Mouse (Mus musculus) urinary bladder, postnatal 25 days (tissue): ENCODE measurements around the gene Tubb4b.

ENCODE experiments used
- DNase-seq: peaks from one replicate; pipeline ENCODE4 v3.0.0; 2022; ENCODE audit warnings: low spot score

Gene Tubb4b

DNA sequence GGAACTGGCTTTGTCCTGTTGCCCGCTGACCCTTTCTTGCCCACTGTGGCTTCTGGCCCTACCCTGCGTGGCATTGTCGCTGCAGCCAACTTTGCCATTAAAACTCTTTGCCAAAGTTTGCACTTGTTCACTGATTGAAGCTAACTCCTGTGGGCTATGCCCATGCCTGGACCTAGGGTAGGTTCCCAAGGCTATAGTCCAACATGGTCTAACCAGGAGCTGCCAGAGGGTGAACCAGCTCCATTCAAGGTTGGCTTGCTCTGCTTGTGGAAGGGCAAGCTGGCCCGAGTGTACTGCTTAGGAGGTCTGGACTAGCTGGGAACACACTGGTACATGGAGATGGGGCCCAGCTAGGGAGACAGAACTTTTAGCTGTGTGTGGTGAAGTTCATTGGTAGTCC, 19.6 kb upstream of the Tubb4b start:
- no peak for DNase-seq

DNA sequence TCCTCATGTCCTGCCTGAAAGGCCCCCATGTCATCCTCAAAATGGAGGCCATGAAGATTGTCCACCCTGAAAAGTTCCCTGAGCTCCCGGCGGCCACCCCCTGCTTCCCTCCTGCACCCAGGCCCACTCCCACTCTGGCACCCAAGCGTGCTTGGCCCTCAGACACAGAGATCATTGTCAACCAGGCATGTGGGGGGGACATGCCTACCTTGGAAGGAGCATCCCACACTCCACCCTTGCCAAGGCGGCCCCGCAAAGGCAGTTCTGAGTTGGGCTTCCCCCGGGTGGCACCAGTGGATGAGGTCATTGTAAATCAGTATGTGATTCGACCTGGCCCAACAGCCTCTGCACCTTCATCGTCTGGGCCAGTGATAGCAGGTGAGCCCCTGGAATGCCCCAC, 18.8 kb upstream of the Tubb4b start:
- no peak for DNase-seq

DNA sequence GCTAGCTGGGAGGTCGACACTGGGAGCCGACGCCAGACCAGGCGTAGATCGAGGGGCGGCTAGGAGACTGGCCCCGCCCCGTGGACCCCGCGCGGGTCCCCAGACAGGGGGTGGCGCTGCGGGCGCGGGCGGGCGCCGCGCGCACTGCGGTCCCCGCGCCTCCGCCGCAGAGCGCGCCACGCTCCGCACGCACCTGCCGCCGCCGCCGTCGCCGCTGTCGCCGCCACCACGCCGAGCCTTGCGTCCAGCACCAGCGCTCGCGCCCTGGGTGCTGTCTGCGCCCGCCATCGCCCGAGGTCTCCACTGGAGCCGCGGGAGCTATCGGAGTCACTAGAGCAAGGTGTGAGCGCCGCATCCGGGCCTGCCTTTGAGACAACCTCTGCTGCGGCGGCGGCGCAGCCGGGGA, 17.6 kb upstream of the Tubb4b start, which contains the start of the genes Rnf208 and Cysrt1:
Gene Rnf208, plus strand, starts transcription at position 155 of the 406 bp plus-strand sequence.
Gene Cysrt1, minus strand, starts transcription at position 352 of the 406 bp plus-strand sequence.
- DNase-seq, result no peak

DNA sequence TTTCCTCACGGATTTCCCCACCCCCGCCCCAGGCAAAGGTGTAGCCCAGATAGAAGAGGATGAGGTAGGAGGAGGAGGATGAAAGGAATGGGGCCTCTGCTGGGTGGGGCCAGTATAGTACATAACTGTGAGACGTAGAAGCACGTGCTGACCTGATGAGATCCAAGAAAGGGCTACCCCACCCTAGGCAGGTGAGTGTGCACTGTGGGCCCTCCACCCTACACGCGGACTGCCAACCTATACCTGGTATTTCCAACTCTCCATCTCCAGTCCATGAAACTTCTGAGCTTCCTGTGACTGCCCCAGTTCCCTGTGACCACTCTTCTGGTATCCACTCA, 16.9 kb upstream of the Tubb4b start:
- DNase-seq, result no peak

DNA sequence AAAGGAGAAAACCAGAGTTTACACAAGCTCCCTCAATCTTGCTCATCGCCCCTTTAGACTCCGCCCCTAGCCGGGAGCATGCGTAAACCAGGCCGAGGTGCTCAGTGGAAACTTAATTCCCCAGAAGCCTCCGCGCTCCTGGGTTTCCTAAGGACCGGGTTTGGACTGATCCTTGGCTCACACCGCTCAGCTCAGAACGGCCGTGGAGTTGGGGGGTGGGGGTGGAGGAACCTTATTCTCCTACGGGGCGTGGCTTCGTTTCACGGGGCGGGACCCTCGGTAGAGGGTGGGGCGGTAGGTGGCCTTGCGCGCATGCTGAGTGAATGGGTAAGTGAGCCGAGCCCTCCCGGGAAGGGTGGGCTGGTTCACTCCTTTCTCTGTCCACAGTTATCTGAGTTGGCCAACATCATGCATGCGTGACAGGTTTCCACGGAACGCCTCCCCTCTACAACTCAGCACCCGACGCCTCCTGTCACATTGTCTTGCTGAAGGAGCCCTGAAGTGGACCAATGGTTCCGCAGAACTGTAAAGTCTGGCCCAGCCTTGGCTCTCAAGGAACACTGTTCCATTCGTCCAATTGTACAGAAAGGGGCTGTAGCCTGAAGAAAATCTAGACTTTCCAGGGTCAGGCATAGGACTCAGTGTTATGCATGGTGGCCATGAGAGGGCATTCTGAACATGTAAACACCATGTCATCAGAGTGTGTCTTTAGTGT, 16.4 kb upstream of the Tubb4b start:
- DNase-seq, result peak; percentile 61

DNA sequence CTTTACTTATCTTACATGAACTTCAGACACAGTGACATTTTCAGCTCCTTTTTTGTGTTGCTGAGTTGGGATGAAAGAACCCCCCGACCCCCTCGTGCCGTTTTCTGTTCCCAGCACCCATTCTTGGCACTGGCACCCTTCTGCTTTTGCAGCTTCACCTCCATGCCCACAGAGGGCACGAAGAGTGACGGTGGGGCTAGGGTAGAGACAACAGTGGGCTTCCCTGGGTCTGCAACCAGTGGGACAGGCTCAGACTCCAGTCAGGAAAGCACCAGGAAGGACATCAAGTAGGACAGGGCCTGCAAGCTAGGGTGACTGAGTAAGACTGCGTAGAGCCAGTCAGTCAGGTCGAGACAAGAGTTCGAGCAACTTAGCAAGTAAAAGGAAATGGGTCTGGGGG, 15.8 kb upstream of the Tubb4b start:
- no peak for DNase-seq

DNA sequence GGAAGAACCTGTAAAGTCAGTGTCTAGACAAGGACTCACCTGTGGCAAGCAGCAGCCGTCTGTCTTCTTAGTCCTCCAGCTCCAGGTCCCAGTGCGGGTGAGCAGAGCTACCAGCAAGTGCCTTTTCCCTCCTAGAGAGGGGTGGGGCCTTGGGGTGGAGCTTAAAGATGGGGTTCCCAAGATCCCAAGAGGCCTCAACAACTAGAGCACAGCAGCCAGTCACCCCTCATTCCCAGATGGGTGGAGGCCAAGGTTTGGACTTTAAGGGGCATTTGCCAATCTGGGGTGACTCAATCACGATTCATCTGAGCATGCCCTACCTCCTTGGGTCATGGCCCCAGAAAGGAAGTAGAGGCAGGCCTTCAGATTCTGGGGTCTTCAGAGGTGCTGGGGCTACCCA, 15.3 kb upstream of the Tubb4b start:
- DNase-seq, result no peak

DNA sequence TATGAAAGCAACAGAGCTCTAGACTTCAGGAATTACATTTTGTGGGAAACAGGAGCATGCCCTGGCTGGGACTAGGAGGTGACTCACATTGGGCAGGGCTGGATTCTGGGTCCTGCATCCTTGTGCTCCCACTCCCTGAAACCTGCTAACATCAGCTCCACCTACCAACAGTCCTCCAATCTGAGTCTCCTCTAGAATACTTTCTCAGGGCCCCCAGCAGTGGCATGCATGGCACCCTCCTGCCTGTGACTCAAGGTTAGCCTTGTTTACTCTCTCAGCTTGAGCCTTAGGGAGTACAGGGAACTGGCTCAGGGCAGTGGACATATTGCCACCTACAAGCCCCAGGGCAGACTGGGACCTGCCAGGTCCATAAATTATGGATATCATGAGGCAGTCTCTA, 13.6 kb upstream of the Tubb4b start:
- DNase-seq, result no peak

DNA sequence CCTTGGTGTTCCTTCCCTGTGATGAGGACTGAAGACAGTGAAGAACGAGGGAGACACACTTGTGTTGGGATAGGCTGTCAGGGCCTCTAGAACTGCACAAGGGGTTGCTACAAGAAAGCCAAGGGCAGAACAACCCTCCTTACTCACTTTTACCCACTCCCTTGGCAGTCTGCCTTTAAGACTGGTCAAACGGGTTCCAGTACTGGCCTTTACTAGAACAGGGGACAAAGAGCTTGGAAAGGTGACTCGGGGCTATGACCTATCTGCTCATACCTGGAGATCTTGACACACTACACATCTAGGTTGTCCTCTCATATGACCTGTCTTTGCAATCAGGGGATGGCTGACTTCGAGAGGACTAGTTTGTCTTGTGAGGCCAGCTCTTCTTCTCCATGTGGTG, 13.0 kb upstream of the Tubb4b start:
- peak; percentile 71 for DNase-seq

DNA sequence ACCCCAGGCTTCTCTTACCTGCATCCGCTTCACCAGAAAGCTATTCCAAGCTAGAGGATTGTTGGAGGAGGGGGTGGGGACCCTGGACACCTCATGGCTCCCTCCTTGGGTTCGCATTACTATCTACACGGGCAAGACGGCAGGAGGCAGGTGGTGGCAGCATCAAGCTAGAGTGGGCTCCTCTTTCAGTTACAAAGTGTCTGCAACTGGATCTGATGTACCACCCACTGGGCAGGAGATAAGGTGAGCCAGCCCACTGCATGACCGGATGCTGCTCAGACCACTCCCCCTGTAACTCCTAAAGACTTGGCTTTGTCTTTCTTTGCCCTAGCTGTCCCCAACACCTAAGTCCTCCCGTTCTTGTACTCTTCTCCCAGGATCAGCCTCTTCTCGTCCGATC, 12.1 kb upstream of the Tubb4b start, which contains the start of gene Rnf224:
Gene Rnf224, minus strand, starts transcription at position 174 of the 400 bp plus-strand sequence.
- DNase-seq, result no peak

DNA sequence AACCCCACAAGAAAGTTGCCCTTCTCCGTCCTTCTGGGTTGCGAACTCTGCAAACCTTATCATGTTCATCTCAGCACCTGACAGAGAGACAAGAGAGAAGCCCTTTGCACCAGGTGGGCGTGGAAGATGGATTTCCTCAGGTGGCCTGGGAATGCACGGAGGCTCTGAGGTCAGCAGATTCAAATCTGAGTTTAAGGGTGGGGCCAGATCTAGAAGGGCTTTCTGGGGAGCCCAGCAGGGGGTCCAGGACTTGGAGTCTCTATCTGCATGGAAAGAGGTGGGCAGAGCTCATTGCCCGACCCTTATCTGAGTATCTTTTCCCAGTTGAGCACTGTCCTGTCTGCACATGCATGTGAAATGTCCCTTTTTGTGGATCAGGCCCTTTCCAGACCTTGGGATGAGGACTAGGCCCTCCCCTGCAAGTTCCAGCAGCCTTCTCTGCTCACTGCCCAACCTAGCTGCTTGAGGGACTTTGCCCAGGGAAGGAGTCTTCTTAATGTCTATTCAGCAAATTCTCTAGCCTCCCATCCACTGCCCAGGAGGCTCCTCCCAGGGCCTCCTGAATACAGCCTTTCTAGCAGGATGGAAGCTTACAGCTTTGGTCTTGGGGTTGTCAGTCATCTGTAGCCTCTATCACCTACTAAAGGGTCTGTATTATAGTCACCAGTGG, 10.2 kb upstream of the Tubb4b start:
- DNase-seq, result no peak

DNA sequence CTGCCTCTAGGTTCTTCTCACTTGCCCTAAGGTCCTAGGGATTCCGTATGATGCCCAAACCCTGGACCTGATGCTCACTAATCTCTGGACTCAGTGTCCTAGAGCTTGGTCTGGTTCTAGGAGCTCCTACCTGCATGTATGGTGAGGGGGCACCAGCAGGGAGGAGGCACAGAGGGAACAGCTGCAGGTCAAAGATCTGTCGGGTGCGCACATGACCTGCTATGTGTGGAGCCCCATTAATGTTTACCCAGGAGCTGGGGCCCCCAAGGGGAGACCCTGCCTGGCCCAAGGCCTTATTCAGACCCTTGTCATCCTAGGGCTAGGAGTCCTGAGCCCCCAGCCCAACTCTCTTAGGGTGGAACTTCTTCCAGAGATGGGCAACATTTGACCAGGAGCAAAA, 9.5 kb upstream of the Tubb4b start, which contains the start of gene Slc34a3:
Gene Slc34a3, minus strand, starts transcription at position 315 of the 400 bp plus-strand sequence.
- no peak for DNase-seq

DNA sequence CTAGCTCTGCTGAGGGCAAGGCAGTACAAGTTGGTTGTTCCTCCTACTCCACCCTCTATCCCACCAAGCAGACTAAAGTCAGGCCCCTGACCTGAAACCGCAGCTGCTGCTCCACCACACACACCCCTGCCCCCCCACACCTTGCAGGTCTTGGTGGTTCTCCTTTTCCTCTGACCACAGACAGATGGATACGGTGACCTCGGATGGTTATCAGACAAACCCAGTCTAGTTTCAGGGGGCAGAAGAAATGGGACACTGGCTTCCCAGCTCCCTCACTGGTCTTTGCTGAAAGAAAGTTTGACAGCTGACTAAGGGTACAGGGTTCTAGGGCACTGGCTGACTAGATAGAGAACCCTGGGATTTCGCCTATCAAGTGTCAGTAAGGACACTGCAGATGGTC, 8.9 kb upstream of the Tubb4b start:
- no peak for DNase-seq

DNA sequence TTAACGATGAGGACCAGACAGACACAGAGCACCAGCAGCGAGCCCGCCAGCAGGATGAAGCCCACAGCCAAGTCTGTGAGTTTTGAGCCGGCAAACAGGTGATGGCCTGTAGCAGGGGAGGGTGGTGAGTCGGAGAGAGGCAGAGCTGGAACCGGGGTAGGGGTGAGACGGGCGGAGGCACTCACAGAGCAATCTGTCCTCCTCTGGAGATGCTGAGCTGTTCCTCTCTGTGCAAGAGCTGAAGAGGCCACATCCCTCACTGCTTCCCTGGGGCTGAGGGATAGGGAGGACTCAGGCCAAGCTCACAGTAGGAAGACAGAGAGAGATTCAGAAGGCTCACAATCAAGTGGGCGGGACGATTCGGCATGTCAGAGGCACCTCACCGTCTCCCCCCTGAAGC, 6.5 kb upstream of the Tubb4b start:
- DNase-seq, result no peak

DNA sequence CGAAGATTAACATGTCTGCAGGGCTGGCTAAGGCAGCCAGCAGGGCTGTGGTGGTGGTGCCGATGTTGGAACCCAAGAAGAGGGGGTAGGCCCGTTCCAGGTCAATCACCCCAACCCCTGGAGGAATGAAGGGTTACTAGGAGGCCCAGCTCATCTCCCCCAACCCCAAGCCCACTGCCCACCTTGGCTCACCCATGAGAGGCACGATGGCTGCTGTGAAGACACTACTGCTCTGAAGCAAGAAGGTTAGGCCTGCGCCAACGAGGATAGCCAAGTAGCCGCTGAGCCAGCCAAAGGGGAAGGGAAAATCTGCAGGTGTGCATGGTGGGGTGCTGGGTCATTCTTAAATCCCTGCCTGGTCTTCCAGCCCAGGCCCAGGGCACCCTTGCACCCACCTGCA, 6.1 kb upstream of the Tubb4b start:
- DNase-seq, result no peak

DNA sequence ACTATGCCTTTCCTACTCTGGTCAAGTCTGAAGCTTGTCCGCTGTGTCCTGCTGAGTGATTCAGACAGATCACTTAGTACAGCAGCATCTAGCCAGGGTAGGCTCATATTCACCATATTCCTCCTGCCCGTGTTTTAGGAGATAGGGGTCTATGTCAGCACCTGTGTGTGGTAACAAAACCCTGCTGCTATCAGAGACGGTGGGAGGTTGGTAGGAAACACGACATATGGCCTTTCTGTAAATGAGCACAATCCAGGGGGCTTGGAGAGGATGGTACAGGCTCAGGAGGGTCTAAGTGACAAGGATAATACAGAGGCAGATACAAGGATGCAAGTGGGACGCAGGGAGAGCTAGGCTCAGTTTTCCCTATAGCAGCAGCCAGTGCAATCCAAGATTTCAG, 5.1 kb upstream of the Tubb4b start:
- DNase-seq, result no peak

DNA sequence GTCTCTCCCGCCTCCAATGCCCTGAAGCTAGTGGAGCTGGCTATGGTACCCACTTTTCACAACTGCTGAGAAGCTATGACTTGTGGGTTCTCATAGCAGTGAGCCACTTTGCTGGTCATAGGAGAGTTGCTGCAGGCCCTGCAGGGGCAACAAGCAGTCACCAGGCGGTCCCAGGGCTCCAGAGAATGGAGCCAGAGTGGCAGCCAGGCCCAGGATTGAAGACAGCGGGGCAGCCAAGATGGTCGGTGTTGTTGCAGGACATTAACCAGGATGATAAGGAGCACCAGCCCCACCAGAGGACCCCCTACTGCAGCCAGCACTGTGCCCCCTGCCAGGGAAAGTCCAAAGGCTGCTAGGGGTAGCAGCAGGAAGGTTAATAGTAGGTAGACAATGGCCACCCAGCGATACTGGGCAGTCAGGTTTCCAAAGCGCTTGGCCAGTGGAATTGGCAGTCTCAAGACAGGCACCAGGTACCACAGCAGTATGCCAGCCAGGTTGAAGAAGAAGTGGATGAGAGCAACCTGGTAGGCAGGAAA, 4.6 kb upstream of the Tubb4b start:
- no peak for DNase-seq

DNA sequence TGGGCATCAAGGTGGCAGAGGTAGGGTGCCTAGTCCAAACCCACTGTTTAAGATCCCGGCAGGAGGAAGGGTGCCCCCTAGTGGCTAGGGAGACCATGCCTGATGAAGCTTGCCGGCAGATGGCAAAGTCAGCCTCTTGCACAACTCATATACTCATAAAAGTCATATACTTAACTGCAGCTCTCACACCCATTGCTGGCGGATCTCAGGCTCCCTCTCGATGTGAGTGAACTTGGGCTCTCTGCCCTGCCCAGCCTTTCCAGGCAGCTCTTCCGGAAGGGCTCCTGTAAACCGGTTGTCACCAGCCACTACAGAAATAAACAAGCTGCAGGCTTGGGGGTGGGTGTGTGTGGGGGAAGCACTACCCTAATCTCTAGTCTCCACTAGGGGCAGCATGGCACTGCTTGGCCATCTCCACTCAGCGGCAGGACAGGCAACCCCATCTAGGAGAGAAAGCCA, 4.0 kb upstream of the Tubb4b start:
- peak; percentile 92 for DNase-seq

DNA sequence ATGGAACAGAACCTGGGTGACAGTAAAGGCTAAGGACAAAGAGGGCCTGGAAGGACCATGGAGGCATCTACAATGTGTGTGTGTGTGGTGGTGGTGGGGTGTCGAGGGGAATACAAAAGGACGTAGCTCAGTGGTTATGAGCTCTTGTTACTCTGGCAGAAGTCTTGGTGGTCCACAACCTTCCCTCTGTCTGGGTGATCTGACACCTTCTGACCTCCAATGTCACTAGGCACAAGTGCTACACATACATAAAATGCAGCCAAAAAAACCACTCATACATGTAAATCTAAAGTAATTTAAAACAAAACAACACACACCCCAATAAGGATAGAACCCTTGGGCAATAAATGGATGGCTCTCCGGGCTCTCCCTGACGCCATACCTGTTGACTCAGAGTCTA, 2.9 kb upstream of the Tubb4b start:
- no peak for DNase-seq

DNA sequence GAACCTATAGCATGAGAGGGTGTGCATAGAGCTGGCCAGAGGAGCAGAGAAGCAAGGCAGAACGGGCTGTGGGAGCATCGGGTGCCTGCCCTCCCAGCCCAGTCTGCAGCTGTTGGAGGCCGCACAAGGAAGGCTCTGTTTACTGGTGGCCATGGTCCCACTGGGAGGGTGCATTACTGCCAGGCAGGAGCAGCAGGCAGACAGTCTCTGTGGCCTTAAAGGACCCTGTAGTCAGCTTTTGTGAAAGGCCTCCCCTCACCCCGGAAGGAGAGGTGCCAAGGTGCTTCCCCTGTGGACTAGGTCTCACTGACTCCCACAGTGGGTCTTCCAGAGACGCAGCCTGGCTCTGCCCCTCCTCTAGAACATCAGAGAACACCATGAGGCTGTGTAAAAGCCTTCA, 2.4 kb upstream of the Tubb4b start:
- DNase-seq, result no peak

DNA sequence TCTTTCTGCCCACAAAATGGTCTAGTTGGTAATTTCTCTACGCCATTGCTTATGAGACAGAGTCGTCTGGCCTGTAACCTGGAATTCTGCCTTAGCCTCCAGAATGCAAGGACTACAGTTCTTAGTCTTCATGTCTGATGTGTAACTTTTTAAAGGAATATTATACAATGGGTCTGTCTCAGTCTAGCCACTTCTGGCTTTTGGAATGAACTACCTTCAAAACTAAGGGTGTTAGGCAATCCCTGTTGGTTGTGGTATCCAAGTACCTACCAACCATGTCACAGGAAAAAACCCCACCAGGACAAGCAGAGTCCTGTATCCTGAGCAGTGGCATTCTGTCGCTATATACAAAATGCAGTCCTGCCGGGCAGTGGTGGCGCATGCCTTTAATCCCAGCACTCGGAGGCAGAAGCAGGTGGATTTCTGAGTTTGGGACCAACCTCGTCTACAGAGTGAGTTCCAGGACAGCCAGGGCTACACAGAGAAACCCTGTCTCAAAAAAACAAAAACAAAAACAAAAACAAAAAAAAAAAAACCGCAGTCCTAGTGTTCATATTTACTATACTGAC, 1.4 kb upstream of the Tubb4b start:
- DNase-seq, result no peak

DNA sequence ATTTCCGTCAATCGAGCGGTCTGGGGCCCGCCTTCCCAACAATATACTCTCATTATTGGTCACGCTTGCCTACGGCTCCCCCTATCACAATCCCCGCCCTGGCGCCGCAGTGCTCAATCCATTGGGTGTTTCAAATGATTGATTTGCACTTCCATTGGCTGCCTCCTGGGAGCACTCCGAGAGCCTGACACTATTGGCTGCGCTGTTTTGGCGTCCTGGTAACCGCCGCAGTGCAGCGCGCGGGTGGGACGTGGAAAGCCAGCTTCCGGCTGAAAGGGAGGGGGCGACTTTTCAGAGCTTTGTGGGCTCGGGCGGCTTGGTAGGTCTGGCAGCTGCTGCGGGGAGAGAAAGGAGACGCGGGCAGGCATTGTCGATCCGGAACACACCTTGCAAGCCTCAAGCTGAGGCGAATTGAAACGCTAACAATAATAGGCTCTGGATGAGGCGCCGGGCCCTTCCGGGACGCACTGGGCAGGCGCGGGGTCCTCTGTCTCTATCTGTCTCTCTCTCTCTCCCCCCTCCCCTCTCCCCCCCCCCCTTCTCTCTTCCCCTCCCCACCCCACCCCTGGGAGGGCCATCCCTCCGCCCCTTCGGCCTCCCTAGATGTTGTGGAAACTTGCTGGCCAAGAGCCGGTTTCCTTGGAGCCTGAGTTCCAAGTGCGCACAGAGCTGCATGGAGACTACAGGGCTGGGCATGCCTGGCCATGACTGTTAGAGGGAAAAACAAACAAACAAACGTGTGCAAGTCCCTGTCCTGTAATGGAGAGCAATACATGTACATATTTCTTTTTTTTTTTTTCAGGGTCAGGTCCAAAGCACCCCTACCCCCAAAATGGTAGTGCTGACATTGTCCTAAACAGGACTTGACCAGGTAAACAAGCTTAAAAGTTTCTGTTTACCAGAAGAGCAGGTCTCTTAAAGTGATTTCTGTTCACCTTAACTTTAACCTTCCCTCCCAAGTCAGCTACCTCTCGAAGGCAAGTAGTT, 557 bp upstream of the Tubb4b start:
- DNase-seq, result peak; percentile 84
